Mouse (Mus musculus): ENCODE data around the gene 2610528J11Rik. TPM values are rescaled to one million over a fixed set of nuclear protein-coding genes. Genes with fewer than 3 reads are reported as not detected.

2610528J11Rik gene
- polyA plus RNA-seq, 1 experiment from 2014 or later = 18.6 TPM

DNA sequence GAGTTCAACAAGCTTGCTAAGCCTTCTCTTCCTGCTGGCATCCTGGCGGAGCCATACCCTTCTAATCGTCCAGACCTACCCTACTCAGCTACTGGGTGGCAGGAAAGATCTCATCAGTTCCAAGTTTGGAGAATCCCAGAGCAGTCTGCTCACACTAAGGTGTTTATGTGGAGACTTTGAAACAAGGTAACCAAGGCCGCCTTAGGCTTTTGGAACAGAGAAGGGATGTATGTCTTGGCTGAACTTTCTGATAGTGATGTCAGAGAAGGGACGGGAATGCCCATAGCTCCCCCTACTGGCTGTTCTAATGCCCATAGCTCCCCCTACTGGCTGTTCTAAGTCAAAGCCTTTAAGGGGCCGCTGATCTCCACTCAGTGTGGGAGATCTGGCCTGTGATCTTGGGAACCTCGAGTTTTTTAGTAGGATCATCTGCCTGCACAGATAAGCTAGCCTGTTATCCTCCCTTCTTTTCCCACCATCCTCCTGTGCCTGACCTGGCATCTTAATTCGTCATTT lies 39.4 kb downstream of the 2610528J11Rik start:
- no peak overlapping the region for H3K27ac ChIP-seq (replicated peaks)
- H3K36me3 ChIP-seq = no peaks in the 10 kb centered on the region
- H3K4me3 ChIP-seq (replicated peaks) = no peak overlapping the region
- H3K4me1 ChIP-seq = 0 out of 2 replicates have a peak, but pooled peaks cover 5% of the 10 kb centered on the region
- H3K27me3 ChIP-seq = no peaks in the 10 kb centered on the region; the same call in 1 of the 2 replicates
- H3K9ac ChIP-seq = no peak overlapping the region
- 28% methylated on average over 7 of the region's 7 CpGs for WGBS
- no peak overlapping the region for H3K4me2 ChIP-seq (replicated peaks)
- ATAC-seq (ENCODE audit: insufficient number of reproducible peaks, low FRiP score, low TSS enrichment, low read depth) = no peak
- no peaks in the 10 kb centered on the region for H3K9me3 ChIP-seq (replicated peaks)

DNA sequence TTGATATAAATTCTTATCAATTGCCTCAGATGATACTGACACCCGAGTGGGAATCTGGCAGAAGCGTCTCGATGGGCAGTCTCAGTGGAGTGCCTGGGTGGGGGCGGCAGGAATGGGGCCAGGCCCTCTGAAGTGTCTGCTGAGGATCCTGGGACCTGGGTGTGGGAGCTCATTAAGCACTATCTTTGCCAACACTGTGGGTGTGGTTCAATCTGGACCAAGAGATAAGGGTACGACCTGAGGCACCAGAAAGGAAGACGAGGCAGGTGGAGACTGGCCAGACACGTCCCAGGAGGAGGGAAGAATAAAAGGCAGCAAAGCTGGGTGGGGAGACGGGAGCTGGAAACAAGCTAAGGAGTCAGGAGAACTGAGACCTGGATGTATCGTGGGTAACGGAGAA lies 41.9 kb downstream of the 2610528J11Rik start:
- Histone ChIP-seq H3K4me1 (0 out of 2 replicates have a peak, but pooled peaks cover 4% of the 10 kb centered on the region), H3K4me2 (replicated peaks) (no peak overlapping the region), H3K36me3 (no peaks in the 10 kb centered on the region), H3K9me3 (replicated peaks) (no peaks in the 10 kb centered on the region), H3K9ac (no peak overlapping the region), H3K4me3 (replicated peaks) (no peak overlapping the region), H3K27ac (replicated peaks) (no peak overlapping the region), H3K27me3 (peaks cover 4% of the 10 kb centered on the region)
- ATAC-seq (ENCODE audit: insufficient number of reproducible peaks, low FRiP score, low TSS enrichment, low read depth) = no peak
- 63% methylated on average over 10 of the region's 10 CpGs for WGBS

DNA sequence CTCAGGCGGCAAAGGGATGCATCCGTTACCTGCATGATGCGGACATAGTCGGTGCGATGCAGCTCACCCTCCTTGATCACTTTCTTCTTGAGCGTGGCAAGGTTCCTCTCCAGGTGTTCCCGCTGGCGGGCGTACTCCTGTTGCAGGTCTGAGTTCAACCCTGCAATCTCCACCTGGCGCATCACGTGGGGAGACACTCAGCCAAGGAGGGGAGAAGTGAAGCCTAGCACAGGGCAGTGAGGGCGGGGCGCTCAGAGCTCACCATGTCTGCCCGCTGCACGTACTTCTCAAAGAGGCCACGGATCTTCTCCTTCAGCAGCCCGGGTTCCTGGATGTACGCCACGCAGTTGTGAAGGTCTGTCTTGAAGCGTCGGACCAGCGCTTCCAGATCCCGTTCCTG lies 42.5 kb downstream of the 2610528J11Rik start:
- Histone ChIP-seq H3K27me3 (peaks cover 4% of the 10 kb centered on the region), H3K4me2 (replicated peaks) (no peak overlapping the region), H3K36me3 (no peaks in the 10 kb centered on the region), H3K4me1 (no peaks in the 10 kb centered on the region), H3K4me3 (replicated peaks) (no peak overlapping the region), H3K27ac (replicated peaks) (no peak overlapping the region), H3K9me3 (replicated peaks) (no peaks in the 10 kb centered on the region), H3K9ac (no peak overlapping the region)
- ATAC-seq (ENCODE audit: insufficient number of reproducible peaks, low FRiP score, low TSS enrichment, low read depth) = no peak
- WGBS = 71% methylated on average over 23 of the region's 23 CpGs

DNA sequence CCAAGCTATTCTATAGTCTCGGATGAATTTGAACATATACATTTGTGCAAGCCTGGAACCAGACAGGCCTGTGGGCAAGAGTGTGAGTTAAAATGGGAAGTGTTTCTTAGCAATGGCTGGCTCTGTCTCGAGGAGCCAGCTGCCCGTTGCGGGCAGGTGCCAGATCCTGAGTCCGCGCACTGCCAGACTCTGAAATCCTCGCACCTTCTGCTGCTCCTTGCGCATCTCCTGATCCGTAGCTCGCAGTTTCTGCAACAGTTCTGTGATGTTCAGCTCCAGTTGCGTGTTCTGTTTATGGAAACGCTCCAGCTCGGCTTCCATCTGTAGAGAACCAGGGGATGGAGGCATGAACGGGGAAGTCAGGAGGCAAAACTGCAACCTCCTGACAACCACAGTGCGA lies 44.6 kb downstream of the 2610528J11Rik start:
- 74% methylated on average over 15 of the region's 15 CpGs for WGBS
- H3K4me3 ChIP-seq (replicated peaks) = no peak overlapping the region
- H3K9me3 ChIP-seq (replicated peaks) = no peaks in the 10 kb centered on the region
- H3K4me2 ChIP-seq (replicated peaks) = no peak overlapping the region
- H3K27ac ChIP-seq (replicated peaks) = no peak overlapping the region
- peaks cover 4% of the 10 kb centered on the region for H3K27me3 ChIP-seq
- H3K4me1 ChIP-seq = no peaks in the 10 kb centered on the region
- H3K36me3 ChIP-seq = no peaks in the 10 kb centered on the region
- ATAC-seq (ENCODE audit: insufficient number of reproducible peaks, low FRiP score, low TSS enrichment, low read depth) = no peak
- no peak overlapping the region for H3K9ac ChIP-seq

DNA sequence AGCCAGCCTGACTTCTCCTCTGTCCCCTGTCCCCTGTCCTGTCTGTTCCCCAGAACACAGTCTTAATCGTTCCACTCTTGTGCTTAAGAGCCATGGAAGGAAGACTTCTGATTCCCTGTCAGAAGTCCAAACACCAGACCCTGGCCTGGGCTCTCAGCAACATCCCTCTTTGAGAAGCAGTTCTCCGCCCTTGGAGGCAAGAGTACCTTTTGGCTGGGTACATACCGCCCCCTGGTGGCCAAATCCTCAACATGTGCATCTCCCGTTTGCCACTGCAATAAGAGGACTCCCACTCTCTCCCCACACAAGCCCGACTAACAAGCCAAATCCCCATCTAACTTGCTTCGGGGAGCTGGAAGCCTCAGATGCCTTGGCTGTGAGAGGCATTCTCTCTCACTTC lies 49.3 kb downstream of the 2610528J11Rik start:
- no peak overlapping the region for H3K9ac ChIP-seq
- 3% methylated on average over 6 of the region's 6 CpGs for WGBS

DNA sequence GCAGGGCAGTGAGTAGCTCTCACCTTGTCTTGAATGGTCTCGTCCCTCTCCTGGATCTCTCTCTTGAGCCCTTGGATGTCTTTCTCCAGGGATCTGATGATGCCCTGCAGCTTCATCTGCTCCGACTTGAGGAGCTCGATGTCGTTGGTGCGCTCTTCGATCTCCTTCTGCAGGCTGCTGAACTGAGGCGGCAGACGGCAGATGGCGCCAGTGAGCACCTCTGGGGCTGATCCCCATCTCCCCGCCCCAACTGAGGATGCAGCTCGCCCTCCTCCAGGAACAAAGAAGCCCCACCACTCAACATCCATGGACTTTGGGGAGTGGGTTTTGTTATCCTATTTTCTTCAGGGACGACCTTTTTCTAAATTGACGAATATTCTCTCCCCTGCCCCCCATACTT lies 52.5 kb downstream of the 2610528J11Rik start:
- Histone ChIP-seq H3K9me3 (replicated peaks) (no peaks in the 10 kb centered on the region), H3K4me3 (replicated peaks) (no peak overlapping the region), H3K4me1 (no peaks in the 10 kb centered on the region), H3K9ac (no peak overlapping the region), H3K27me3 (0 out of 2 replicates have a peak, but pooled peaks cover 5% of the 10 kb centered on the region), H3K4me2 (replicated peaks) (no peak overlapping the region), H3K36me3 (no peaks in the 10 kb centered on the region), H3K27ac (replicated peaks) (no peak overlapping the region)
- no peak for ATAC-seq (ENCODE audit: insufficient number of reproducible peaks, low FRiP score, low TSS enrichment, low read depth)
- 44% methylated on average over 13 of the region's 13 CpGs for WGBS

More for the DNA sequence above, 49.3 kb downstream of the 2610528J11Rik start:
- H3K4me3 ChIP-seq (replicated peaks) = no peak overlapping the region
- H3K27me3 ChIP-seq = peaks cover 9% of the 10 kb centered on the region; the same call in 1 of the 2 replicates
- no peak overlapping the region for H3K27ac ChIP-seq (replicated peaks)
- ATAC-seq (ENCODE audit: insufficient number of reproducible peaks, low FRiP score, low TSS enrichment, low read depth) = no peak
- H3K9me3 ChIP-seq (replicated peaks) = no peaks in the 10 kb centered on the region
- no peaks in the 10 kb centered on the region for H3K36me3 ChIP-seq
- H3K4me1 ChIP-seq = no peaks in the 10 kb centered on the region
- no peak overlapping the region for H3K4me2 ChIP-seq (replicated peaks)

Other genes with a start within 250 kb of the 2610528J11Rik start
- gene Ptprf, start 235.6 kb upstream of the 2610528J11Rik start, polyA plus RNA-seq (2015; fragmentation: Nextera tagmentation; extraction: Ambion mirVana) = 89.3 and 90.7 TPM in 2 replicates
- gene Szt2, start 117.7 kb upstream of the 2610528J11Rik start, polyA plus RNA-seq (2015; fragmentation: Nextera tagmentation; extraction: Ambion mirVana) = 7.5 and 7.6 TPM in 2 replicates
- gene Med8, start 117.7 kb upstream of the 2610528J11Rik start, polyA plus RNA-seq (2015; fragmentation: Nextera tagmentation; extraction: Ambion mirVana) = 102 and 106 TPM in 2 replicates
- gene Elovl1, start 98.9 kb upstream of the 2610528J11Rik start, polyA plus RNA-seq (2015; fragmentation: Nextera tagmentation; extraction: Ambion mirVana) = 160 and 179 TPM in 2 replicates
- 178 and 183 TPM in 2 replicates for gene Cdc20, start 89.6 kb upstream of the 2610528J11Rik start, polyA plus RNA-seq (2015; fragmentation: Nextera tagmentation; extraction: Ambion mirVana)
- 0.25 and 0.26 TPM in 2 replicates for gene Mpl, start 69.5 kb upstream of the 2610528J11Rik start, polyA plus RNA-seq (2015; fragmentation: Nextera tagmentation; extraction: Ambion mirVana)
- gene Tie1, start 36.9 kb upstream of the 2610528J11Rik start, polyA plus RNA-seq (2015; fragmentation: Nextera tagmentation; extraction: Ambion mirVana) = 25.6 and 27.1 TPM in 2 replicates
- gene Tmem125, start 17.0 kb downstream of the 2610528J11Rik start, polyA plus RNA-seq (2015; fragmentation: Nextera tagmentation; extraction: Ambion mirVana) = 11.7 and 17.4 TPM in 2 replicates
- gene Cfap57, start 93.8 kb downstream of the 2610528J11Rik start, polyA plus RNA-seq (2015; fragmentation: Nextera tagmentation; extraction: Ambion mirVana) = 2.3 and 3.3 TPM in 2 replicates
- gene Ebna1bp2, start 93.8 kb downstream of the 2610528J11Rik start, polyA plus RNA-seq (2015; fragmentation: Nextera tagmentation; extraction: Ambion mirVana) = 120 and 128 TPM in 2 replicates
- 0.17 and 0.18 TPM in 2 replicates for gene Olfr62, start 132.0 kb downstream of the 2610528J11Rik start, polyA plus RNA-seq (2015; fragmentation: Nextera tagmentation; extraction: Ambion mirVana)
- gene Olfr1342, start 165.8 kb downstream of the 2610528J11Rik start, polyA plus RNA-seq (2015; fragmentation: Nextera tagmentation; extraction: Ambion mirVana) = 0.13 and 0.15 TPM in 2 replicates
- 0.07 and 0.17 TPM in 2 replicates for gene Olfr1341, start 176.5 kb downstream of the 2610528J11Rik start, polyA plus RNA-seq (2015; fragmentation: Nextera tagmentation; extraction: Ambion mirVana)
- gene Olfr1340, start 193.1 kb downstream of the 2610528J11Rik start, polyA plus RNA-seq (2015; fragmentation: Nextera tagmentation; extraction: Ambion mirVana) = 0.44 and 0.50 TPM in 2 replicates
- 0.08 and 0.22 TPM in 2 replicates for gene Olfr1339, start 205.2 kb downstream of the 2610528J11Rik start, polyA plus RNA-seq (2015; fragmentation: Nextera tagmentation; extraction: Ambion mirVana)
- gene Olfr1338, start 231.7 kb downstream of the 2610528J11Rik start, polyA plus RNA-seq (2015; fragmentation: Nextera tagmentation; extraction: Ambion mirVana) = 0.19 and 0.37 TPM in 2 replicates

All from embryonic facial prominence, embryonic 15.5 days (tissue).